Mouse (Mus musculus) naive thymus-derived CD4-positive, alpha-beta T cell, adult 2 months (primary cell): ENCODE results near the gene Metrn.

Experiments
- DNase-seq: peaks from one replicate; pipeline ENCODE4 v3.0.0-alpha.2; 2011; ENCODE audit warnings: low read depth

Metrn gene

DNA sequence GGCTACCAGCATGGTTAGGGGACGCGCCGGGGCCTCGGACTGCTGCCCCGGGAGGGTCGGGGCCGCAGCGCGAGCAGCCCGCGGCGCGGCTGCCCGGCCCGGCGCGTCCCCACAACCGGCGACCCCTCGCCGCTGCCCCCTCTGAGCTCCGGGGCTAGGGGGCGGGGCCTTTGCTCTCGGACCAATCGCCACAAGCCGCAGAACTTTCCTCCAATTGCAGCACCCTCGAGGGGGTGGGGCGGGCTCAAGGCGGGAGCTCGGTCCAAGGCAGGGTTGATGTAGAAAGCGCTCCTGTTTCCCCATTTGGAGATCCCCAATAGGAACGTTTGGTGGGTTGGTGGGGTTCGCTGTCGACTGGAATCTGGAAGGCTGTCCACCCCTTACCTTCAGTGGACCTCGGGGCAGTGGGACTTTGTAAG, at the start of gene Metrn:
TSS of gene Metrn (minus strand) at position 186 of the 419 bp plus-strand sequence.
- DNase-seq = peak; percentile 82

DNA sequence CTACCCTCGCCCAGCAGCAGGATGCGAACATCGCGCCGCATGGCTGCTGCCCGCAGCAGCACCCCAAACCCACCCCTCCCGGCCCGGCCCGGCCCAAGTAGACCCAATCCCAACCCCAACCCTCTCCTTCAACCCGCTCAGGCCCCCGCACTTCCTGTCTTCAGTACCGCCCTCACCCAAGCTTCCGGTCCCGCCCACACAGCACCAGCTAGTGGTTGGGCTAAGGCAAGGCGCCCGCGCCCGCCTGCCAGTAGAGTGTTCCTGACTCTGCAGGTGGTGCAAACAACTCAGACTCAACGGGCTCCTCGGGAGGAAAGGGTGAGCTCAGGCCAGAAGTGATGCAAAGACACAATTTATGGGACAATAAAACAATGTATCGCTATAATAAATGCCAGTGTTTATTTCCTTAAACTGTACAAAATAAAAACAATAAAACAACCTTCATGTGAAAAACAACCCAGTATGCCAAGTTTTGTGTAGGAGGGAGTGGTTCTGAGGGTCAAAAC, 47.5 kb upstream of the Metrn start, which contains the start of gene Rhot2:
TSS of gene Rhot2 (minus strand) at position 456 of the 506 bp plus-strand sequence.
- peak; percentile 95 for DNase-seq

DNA sequence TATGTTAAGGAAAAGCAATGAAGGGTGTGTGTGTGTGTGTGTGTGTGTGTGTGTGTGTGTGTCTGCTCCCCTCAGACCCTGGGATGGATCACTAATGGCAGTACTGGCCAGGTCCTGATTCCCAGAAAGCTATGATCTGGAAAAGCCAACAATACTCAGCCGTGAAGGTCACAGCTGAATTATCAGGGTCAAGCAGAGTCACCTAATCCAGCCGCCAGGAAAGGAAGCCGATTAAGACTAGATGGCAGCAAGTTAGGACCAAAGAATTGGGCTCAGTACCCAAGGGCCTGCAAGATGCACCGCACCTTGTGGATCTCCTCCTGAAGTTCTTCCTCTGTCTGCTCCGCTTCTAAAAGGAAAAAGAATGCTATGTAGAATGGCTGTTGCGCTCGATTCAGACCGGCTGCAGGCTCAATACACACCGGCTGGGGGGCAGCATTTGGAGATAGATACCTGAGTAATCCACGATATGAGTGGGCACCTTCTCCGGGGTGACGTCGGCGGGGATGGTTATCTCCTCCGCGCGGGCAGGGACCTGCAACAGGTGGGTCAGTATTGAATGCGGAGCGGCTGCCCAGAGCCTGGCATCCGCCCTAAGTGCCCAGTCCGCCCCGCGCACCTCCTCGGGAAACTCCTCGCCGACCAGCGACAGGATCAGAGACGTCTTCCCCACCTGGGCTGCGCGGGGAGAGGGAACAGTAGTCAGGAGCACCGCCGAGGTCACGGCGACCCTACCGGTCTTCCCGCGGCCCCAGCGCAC, 46.9 kb upstream of the Metrn start:
- DNase-seq = no peak

DNA sequence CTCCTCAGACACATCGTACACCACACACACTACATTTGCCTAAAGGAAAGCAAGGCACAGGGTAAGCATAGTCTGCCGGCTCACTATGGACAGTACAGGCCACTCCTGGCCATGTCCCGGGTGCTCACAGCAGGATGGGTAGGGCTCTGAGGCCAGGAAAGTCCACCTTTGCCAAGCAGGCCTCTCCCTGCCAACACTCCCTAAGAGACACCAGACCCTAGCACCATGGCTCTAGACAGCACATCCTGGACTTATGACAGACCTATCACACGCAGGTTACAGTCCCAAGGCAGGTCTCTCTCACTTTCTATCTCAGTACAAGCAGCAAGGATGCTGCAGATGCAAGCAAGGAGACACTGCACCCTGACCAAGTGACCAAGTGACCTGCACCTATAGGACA, 46.2 kb upstream of the Metrn start:
- no peak for DNase-seq

DNA sequence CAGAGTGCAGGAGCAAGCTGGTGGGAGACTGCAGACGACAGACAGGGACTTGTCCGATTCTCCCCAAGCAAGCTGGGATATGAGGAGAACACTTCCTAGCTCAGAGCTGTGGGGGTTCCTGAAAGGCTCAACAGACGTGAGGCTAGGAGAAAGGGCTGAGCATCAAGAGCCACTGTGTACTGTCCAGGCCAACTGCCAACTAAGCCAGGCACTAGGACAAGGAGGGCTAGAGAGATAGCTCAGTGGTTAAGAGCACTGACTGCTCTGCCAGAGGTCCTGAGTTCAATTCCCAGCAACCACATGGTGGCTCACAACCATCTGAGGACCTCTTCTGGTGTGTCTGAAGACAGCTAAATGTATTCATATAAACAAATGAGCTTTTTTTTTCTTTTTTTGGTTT, 45.6 kb upstream of the Metrn start:
- DNase-seq = peak; percentile 15

DNA sequence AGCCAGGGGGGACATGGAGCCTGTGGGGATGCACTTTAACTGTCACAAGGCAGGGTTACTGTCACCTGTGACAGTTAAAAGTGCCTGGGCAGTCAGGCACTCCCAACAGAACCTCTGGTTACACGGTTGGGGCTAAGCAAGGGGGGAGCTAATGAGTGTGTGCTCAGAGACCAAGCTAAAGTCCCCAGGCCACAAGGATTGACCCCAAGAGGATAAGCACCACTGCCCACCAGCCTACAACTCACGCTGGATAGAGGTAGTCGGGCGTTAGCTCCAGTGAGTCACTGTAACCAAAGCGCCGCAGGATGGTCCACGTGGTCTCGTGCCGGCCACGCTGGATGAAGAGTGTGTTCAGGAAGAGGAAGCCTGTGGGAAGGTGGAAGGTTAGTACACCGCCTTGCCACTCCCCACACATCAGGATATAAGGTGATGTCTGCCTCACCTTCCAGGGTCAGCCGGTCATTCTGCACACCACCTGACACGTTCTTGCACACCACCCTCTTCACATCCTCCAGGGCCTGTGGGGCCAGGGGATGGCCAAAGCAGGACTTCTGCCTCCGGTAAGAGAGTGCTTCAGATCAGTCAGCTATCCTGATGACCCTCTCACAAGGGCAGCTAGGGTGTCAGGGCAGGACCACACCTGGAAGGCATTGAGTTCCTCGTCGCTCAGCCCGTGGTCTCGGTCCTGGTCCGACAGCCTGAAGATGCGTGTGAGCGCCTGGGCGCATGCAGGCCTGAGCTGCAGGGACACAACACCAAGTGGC, 44.4 kb upstream of the Metrn start, which contains the start of gene Gm20683:
TSS of gene Gm20683 (minus strand) at position 647 of the 764 bp plus-strand sequence.
- DNase-seq = peak; percentile 14

DNA sequence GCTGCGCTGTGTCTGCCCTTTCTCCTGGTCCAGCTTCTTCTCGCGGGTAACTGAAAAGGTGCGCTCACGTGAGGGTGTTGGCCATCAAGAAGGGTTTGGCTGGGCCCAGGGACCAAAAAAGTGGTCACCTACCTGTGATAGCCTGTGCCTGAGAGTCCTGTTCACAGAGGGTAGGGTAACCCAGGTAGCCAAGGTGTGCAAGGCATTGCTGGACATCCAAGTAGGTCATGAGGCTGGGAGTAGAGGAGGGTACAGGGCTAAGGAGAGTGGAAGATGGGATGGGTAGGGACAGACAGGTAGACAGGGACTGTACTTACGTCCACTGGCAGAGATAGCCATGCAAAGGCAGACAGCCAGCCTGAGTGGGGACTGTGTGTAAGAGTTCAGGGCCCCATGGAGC, 43.6 kb upstream of the Metrn start:
- DNase-seq = no peak

DNA sequence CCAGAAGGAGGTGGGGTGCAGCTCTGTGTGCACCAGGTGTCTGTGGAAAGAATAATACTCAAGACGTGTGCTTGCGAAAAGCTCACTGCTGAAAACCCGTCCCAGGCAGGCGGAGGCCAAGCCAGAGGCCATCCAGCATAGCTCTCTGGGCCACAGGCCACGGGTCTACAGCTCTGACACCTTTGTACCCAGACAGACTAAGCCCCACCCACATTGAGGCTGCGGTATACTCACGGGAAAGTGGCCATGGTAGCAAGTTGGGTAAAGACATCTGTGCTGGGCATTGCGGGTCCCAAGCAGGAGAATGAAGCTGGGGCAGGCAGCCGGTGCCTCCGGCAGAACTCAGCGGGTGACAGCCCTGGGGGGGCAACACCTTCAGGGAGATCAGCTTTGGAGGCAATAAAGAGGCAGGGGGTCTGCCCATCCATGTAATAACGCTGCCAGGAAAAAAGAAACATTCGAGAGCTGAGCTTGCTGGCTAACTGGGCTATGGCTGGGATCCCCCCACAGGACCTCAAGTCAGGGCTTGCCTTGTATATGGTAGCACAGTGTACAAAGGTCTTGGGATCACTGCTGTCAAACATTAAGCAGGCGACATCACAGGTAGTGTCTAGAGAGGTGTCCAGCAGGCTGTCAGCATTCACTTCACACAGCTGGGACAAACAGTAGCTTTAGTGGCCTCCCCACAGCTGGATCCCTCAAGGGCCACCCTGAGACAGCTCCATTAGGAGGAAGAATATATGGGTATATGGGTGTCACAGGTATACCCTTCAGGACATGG, 42.7 kb upstream of the Metrn start:
- no peak for DNase-seq

DNA sequence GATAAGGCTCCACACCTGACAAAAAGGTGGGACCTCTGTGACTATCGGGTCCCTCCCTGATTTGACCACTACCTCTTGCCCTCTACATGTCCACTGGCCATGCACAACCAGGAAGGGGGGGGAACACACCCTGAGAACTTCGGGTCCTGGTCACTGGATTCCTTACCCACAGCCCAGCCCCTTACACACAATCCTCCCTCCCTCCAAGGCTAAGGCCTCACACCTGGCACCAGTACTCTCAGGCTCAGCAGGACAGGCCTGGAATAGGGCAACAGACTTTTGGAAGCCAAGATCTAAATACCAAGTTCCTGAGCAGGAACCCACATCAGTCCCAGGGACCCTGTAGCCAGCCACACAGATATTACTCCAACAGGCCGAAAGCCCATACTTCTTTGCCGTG, 42.0 kb upstream of the Metrn start:
- no peak for DNase-seq

DNA sequence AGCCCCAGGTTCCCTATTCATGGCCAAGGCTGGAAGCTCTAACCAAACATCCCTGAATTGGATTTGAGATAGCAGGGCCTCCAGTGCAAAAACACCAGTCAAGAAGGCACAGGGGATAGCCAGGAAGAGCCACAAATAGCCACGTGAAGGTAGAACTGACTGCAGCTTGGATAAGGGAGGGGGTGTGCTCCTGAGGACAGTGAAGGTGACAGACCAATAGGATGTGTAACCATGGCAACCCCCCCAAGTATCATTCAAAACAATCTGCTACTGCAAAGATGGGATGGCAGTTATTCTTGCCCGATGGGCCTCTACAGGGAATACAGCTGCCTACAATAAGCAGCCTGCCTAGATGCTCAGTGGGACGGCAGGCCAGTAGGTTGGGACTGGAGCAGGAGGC, 40.6 kb upstream of the Metrn start:
- peak; percentile 32 for DNase-seq

DNA sequence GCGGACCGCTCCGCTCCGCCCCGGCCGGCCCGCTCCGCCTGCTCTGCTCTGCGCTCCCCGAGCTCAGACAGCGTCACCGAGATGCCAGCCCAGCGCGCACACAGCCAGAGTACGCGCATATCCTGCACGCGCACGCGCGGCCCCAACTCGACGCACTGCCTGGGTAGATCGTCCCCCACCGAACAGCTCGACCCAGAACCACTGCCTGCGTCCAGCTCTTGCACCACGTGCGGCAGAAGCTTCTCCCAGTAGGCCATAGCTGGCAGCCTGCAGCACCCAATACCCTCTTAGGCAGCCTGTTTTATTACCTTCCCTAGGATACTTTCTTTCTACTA, 40.1 kb upstream of the Metrn start, which contains the start of gene Rhbdl1:
TSS of gene Rhbdl1 (minus strand) at position 220 of the 335 bp plus-strand sequence.
- peak; percentile 57 for DNase-seq

DNA sequence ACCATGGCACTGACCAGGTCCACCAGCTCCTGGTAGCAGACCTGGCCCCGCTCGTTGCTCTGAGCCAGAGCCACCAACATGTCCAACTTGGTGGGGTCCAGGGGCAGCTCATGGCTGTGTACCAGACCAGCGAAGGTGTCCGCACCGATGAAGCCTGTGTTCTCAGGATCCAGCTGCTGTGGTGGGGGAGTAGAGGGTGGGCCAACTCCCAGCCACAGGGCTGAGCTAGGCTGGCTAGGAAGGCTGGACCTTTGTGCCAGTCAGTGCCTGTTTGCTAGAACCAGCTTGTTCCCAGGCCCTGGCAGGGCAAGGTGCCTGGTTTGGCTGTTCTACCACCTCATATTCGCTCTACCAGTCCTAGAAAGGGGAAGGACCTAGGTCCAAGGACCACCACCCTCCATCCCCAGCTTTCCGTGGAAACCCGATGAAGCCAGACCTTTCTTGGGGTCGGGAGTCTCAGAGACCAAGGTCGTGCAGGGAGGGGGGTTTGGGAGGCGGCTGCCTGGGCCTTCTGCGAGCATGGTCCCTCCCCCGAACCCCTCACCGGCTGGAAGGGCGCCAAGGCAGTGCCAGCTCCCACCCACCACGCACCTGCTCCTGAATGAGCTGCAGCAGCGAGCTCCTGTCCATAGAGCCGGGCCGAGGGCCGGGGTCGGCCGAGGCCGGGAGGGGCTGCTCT, 39.6 kb upstream of the Metrn start:
- DNase-seq = no peak

DNA sequence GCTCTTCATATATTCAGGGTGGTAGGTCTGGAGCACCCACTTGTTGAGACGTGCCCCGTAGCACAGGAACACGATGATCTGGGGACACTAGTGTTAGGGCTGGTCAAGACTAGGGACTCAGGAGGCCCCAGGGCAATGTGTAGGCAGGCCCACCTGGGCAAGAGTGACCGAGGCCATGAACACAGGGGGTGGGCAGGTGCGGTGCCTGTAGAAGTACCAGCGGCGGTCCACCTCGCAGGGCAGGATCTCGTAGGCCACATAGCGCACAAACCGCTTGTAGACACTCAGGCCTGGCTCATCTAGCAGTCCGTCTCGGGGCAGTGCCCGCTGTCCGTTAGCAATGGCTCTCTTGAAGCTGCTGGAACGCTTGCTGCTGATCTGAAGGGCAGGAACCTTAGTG, 38.9 kb upstream of the Metrn start:
- no peak for DNase-seq

DNA sequence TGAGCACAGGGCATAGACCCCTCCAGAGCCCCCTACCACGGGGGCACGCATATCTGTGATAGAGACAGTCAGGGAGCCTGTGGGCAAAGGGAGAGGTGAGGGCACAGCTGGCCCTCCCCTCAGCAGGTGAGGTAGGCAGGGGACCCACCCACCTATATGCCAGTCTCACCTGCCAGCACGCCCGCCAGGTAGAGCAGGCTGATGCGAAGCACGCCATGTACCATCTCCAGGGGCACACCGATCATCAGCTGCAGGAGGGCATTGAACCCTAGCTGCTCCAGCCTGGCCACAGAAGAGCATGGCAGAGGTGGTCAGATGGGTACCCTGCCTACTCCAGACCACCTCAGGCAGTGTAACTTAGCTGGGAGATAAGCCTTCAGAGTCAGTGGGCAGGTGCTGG, 38.4 kb upstream of the Metrn start:
- no peak for DNase-seq

DNA sequence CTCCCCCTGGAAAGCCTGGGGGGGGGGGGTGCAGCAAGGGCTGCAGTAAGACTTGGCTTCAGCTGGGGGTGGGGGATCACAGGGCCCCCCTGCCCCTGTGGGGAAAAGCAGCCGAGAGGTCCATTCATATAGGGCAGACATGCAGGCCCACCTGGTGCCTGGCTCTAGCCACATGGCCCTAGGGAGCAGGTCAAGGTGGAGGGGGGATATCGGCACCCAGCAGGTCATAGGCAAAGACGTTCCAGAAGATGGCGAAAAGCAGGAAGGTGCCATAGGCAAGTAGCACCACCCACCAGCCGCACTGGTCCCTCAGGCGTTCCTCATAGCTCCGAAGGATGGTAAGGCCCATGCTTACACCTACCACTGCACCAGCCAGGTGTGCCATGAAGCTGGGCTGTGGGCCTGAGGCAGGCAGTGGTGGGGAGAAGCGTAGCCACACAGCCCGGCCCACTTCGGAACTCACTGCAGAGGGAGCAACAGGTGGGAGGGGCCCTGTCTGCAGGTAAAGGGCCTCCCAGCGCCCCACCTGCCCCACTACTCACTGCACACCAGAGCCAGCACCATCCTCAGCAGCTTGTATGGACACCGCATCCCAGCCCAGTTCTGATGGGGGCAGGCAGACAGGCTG, 37.8 kb upstream of the Metrn start:
- DNase-seq = no peak

DNA sequence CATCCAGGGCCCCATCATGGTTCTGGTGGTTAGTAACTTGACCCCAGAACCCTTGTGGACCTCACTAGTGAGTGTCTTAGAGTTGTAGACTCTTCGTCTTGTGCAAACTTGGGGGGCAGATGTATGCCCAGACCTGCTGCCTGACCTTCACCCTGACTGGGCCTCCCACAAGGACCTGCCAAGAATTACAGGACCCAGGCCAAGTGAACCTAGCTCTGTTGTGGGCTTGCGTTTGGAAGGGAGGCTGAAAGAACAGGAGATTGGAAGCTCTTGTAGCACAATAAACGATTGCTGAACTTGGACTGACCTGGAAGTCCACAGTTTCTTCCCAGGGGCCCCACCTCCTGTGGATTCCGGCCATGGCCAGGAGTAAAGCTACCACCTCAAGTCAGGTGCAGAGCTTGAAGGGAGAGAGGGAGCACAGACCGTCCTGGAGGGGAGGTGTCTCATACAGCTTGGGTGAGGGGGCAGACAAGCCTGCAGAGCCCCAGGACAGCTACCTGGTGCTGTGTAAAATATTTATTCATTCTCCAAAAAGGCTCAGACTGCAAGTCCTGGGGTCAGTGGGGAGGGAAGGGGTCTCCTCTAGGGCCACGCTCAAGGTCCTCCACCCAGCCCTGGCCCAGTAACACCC, 37.1 kb upstream of the Metrn start:
- peak; percentile 28 for DNase-seq

DNA sequence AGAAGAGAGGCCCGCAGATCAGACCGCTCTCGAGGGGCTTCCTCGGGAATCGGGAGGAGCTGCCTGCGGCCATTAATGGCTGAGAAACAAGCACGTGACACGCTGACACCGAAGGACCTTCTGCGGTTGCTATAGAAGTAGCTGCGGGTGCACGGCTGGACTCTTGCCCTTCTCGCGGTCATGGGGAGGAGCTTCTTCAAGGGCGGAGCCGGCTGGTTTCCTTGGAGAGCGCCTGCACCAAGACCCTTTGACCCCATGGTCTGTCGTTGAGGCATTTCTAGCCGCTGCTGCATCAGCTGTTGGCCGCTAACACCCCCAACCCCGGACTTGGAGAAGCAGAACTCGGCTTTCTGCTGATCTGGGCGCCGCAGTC, 36.3 kb upstream of the Metrn start, which contains the start of gene Stub1:
TSS of gene Stub1 (minus strand) at position 114 of the 373 bp plus-strand sequence.
- no peak for DNase-seq

DNA sequence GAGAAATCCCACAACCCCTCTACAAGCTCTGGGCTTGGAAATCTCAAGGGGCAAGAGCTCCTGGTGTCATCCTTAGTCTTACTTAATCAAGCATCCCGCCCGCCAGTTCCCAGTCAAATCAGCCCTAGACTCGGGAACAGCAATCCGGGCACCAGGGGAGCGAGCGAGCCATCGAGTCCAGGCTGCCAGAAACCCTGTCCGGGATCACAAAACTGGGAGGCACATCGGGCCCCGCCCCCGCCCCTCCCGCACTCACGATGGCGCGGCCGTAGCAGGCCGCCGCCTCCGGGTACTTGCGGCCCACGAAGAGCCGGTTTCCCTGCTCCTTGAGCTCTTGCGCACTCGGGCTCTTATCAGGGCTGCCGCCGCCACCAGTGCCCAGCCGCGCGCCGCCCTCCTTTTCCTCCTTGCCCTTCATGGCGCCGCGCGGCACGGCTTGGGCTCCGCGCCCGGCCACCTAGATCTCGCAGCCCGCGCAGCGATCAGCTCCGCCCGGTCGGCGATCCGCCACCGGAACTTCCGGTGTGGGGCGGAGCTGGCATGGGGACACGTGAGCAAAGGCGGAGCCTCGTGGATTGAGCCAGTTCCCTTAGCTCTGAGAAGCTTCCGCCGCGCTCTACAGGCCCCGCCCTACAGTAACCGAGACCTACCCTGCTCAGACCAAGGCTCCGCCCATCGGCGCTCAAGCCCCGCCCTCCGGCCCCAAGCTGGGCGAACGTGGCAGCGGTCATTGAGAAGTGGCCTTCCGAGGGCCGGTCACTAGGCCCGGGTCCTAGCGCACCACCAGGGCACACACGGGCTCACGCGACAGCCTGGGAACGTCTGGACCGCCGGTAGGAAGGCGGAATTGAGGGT, 35.7 kb upstream of the Metrn start:
- peak; percentile 98 for DNase-seq

DNA sequence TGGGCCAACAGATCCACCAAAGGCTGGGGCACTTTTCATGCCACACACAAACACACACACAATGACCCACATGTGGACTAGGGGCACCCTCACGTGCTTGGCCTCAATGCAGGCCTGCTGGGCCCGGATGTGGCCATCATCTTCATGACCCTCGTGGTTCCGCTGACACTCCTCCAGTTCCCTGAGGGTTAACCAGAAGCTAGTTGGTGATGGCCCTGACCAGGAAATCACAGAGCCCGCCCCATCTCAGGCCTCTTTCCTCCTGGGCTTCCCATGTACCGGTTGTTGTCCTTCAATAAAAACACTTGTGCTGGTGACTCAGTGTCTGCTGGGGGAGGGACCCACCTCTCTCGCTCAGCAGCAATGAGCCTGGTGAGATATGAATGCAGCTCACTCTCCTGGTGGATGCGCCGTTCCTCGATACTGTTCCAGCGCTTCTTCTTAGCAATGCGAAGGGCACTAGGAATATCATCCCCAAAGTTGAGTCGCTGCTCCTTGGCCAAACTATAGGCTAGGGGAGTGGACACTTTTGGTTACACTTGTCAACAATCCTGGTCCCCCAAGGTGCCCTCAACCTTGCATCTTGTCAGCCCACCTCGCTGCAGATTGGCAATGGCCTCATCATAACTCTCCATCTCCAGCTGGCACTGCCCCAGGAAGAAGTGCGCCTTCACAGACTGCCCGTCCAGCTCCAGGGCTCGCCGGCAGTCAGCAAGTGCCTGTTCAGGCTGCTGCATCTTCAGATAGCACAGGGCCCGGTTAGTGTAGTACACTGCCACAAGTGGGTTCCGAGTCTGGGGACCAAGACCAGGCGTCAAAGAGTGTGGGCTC, 34.7 kb upstream of the Metrn start:
- DNase-seq = peak; percentile 20
